Mouse (Mus musculus): ENCODE measurements around the gene Hsph1. TPM values are rescaled to one million over a fixed set of nuclear protein-coding genes. Genes with fewer than 3 reads are reported as not detected.
A peak's percentile ranks its signal among the peaks of the same experiment; 100 is the strongest.

Gene Hsph1
- polyA plus RNA-seq, 1 experiment from 2014 or later = 13.4 TPM

GRCm38 (mm10) chr5:149594215-149594614 lies 42.0 kb downstream of the Hsph1 start:
- DNase-seq (ENCODE audit: low spot score) (no peak), ATAC-seq (ENCODE audit: low FRiP score, low TSS enrichment) (no peak)
- Histone ChIP-seq H3K4me1 (replicated peaks; ENCODE audit: control insufficient read depth, insufficient read depth) (no peaks in the 10 kb centered on the region), H3K36me3 (ENCODE audit: control insufficient read depth, insufficient read depth, low read length) (no peaks in the 10 kb centered on the region), H3K4me3 (ENCODE audit: low read depth, low read length) (no peak overlapping the region), H3K9ac (ENCODE audit: low read length) (no peak overlapping the region), H3K27ac (replicated peaks) (no peak overlapping the region), H3K27me3 (ENCODE audit: control insufficient read depth, insufficient read depth, low read length) (no peaks in the 10 kb centered on the region), H3K4me2 (replicated peaks; ENCODE audit: low read depth) (no peak overlapping the region), H3K9me3 (ENCODE audit: control insufficient read depth, low read length) (no peaks in the 10 kb centered on the region)
- TF ChIP-seq CTCF (IDR thresholded peaks at IDR 0.05; ENCODE audit: low read depth) (no peak), EP300 (optimal IDR thresholded peaks at IDR 0.05) (no peak)
- 90% methylated on average over 3 of the region's 3 CpGs for whole genome bisulfite sequencing

GRCm38 (mm10) chr5:149589932-149590331 lies 46.2 kb downstream of the Hsph1 start:
- TF ChIP-seq EP300 (optimal IDR thresholded peaks at IDR 0.05) = no peak
- no peak for TF ChIP-seq CTCF (IDR thresholded peaks at IDR 0.05; ENCODE audit: low read depth)
- WGBS = 37% methylated on average over 3 of the region's 3 CpGs
- Histone ChIP-seq H3K27ac (replicated peaks) (no peak overlapping the region), H3K9ac (ENCODE audit: low read length) (no peak overlapping the region), H3K4me2 (replicated peaks; ENCODE audit: low read depth) (no peak overlapping the region), H3K4me3 (ENCODE audit: low read depth, low read length) (no peak overlapping the region), H3K27me3 (ENCODE audit: control insufficient read depth, insufficient read depth, low read length) (no peaks in the 10 kb centered on the region), H3K4me1 (replicated peaks; ENCODE audit: control insufficient read depth, insufficient read depth) (no peaks in the 10 kb centered on the region), H3K36me3 (ENCODE audit: control insufficient read depth, insufficient read depth, low read length) (no peaks in the 10 kb centered on the region), H3K9me3 (ENCODE audit: control insufficient read depth, low read length) (no peaks in the 10 kb centered on the region)
- ATAC-seq (ENCODE audit: low FRiP score, low TSS enrichment) (no peak), DNase-seq (ENCODE audit: low spot score) (no peak)

- WGBS = 51% methylated on average over 7 of the region's 7 CpGs
- H3K27me3 ChIP-seq (ENCODE audit: control insufficient read depth, insufficient read depth, low read length) = no peaks in the 10 kb centered on the region
- DNase-seq (ENCODE audit: low spot score) (no peak), ATAC-seq (ENCODE audit: low FRiP score, low TSS enrichment) (no peak)
- no peak overlapping the region for H3K9ac ChIP-seq (ENCODE audit: low read length)
- no peak overlapping the region for H3K4me3 ChIP-seq (ENCODE audit: low read depth, low read length)
- no peaks in the 10 kb centered on the region for H3K4me1 ChIP-seq (replicated peaks; ENCODE audit: control insufficient read depth, insufficient read depth)
- H3K4me2 ChIP-seq (replicated peaks; ENCODE audit: low read depth) = no peak overlapping the region
- no peaks in the 10 kb centered on the region for H3K9me3 ChIP-seq (ENCODE audit: control insufficient read depth, low read length)
- H3K36me3 ChIP-seq (ENCODE audit: control insufficient read depth, insufficient read depth, low read length) = no peaks in the 10 kb centered on the region
- TF ChIP-seq EP300 (optimal IDR thresholded peaks at IDR 0.05) (no peak), CTCF (IDR thresholded peaks at IDR 0.05; ENCODE audit: low read depth) (no peak)
- H3K27ac ChIP-seq (replicated peaks) = no peak overlapping the region
These were observed 47.2 kb downstream of the Hsph1 start for GRCm38 (mm10) chr5:149588814-149589534.

GRCm38 (mm10) chr5:149587327-149587895 lies 48.8 kb downstream of the Hsph1 start:
- Histone ChIP-seq H3K9me3 (ENCODE audit: control insufficient read depth, low read length) (no peaks in the 10 kb centered on the region), H3K27ac (replicated peaks) (no peak overlapping the region)

GRCm38 (mm10) chr5:149585910-149586309 lies 50.3 kb downstream of the Hsph1 start:
- TF ChIP-seq EP300 (optimal IDR thresholded peaks at IDR 0.05) = no peak
- TF ChIP-seq CTCF (IDR thresholded peaks at IDR 0.05; ENCODE audit: low read depth) = peak; percentile 57
- no peak for ATAC-seq (ENCODE audit: low FRiP score, low TSS enrichment)
- H3K27ac ChIP-seq (replicated peaks) = no peak overlapping the region

More at GRCm38 (mm10) chr5:149587327-149587895, 48.8 kb downstream of the Hsph1 start:
- Histone ChIP-seq H3K4me1 (replicated peaks; ENCODE audit: control insufficient read depth, insufficient read depth) (no peaks in the 10 kb centered on the region), H3K9ac (ENCODE audit: low read length) (no peak overlapping the region), H3K4me3 (ENCODE audit: low read depth, low read length) (no peak overlapping the region), H3K4me2 (replicated peaks; ENCODE audit: low read depth) (no peak overlapping the region), H3K36me3 (ENCODE audit: control insufficient read depth, insufficient read depth, low read length) (no peaks in the 10 kb centered on the region), H3K27me3 (ENCODE audit: control insufficient read depth, insufficient read depth, low read length) (no peaks in the 10 kb centered on the region)
- ATAC-seq (ENCODE audit: low FRiP score, low TSS enrichment) (no peak), DNase-seq (ENCODE audit: low spot score) (no peak)
- no peak for TF ChIP-seq EP300 (optimal IDR thresholded peaks at IDR 0.05)
- no peak for TF ChIP-seq CTCF (IDR thresholded peaks at IDR 0.05; ENCODE audit: low read depth)
- WGBS = 83% methylated on average over 11 of the region's 11 CpGs

GRCm38 (mm10) chr5:149585231-149585630 lies 50.9 kb downstream of the Hsph1 start:
- no peak overlapping the region for H3K4me2 ChIP-seq (replicated peaks; ENCODE audit: low read depth)
- H3K27me3 ChIP-seq (ENCODE audit: control insufficient read depth, insufficient read depth, low read length) = no peaks in the 10 kb centered on the region
- H3K9ac ChIP-seq (ENCODE audit: low read length) = no peak overlapping the region
- 76% methylated on average over 1 of the region's 1 CpGs for WGBS
- no peaks in the 10 kb centered on the region for H3K9me3 ChIP-seq (ENCODE audit: control insufficient read depth, low read length)
- H3K4me1 ChIP-seq (replicated peaks; ENCODE audit: control insufficient read depth, insufficient read depth) = no peaks in the 10 kb centered on the region
- H3K27ac ChIP-seq (replicated peaks) = no peak overlapping the region
- H3K36me3 ChIP-seq (ENCODE audit: control insufficient read depth, insufficient read depth, low read length) = no peaks in the 10 kb centered on the region
- no peak overlapping the region for H3K4me3 ChIP-seq (ENCODE audit: low read depth, low read length)
- no peak for TF ChIP-seq EP300 (optimal IDR thresholded peaks at IDR 0.05)
- TF ChIP-seq CTCF (IDR thresholded peaks at IDR 0.05; ENCODE audit: low read depth) = no peak
- no peak for ATAC-seq (ENCODE audit: low FRiP score, low TSS enrichment)
- no peak for DNase-seq (ENCODE audit: low spot score)

More at GRCm38 (mm10) chr5:149585910-149586309, 50.3 kb downstream of the Hsph1 start:
- Histone ChIP-seq H3K4me1 (replicated peaks; ENCODE audit: control insufficient read depth, insufficient read depth) (no peaks in the 10 kb centered on the region), H3K36me3 (ENCODE audit: control insufficient read depth, insufficient read depth, low read length) (no peaks in the 10 kb centered on the region), H3K9ac (ENCODE audit: low read length) (no peak overlapping the region), H3K4me2 (replicated peaks; ENCODE audit: low read depth) (no peak overlapping the region), H3K27me3 (ENCODE audit: control insufficient read depth, insufficient read depth, low read length) (no peaks in the 10 kb centered on the region), H3K4me3 (ENCODE audit: low read depth, low read length) (no peak overlapping the region), H3K9me3 (ENCODE audit: control insufficient read depth, low read length) (no peaks in the 10 kb centered on the region)
- no peak for DNase-seq (ENCODE audit: low spot score)
- WGBS = 67% methylated on average over 10 of the region's 10 CpGs

Data from stomach, postnatal 0 days (tissue).